In the genomic region with DNA sequence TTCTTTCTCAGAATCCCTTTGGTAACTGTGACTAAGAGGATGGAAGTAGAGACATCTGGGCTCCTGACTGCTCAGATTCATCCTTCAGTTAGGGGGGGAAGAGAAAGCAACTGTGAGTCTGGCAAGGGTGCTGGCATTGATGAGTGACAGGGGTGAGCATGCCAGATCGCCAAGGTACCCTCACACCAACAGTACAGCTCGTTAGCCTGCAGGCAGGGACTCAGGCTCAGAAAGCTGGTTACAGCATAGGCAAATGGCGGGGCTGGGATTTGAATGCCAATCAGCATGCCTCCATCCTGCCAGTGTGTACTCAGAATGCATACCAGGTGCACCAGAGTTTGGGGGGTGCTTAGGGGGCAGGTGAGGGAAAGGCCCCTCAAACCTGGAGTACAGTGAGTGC, we compare ENCODE assay signal across 16 mouse cellular contexts. TPM values are rescaled to one million over a fixed set of nuclear protein-coding genes. Genes with fewer than 3 reads are reported as not detected.
"Had no signal": no experiment of that assay in that cellular context is flagged by ENCODE, and none has a peak within 500 bp of the region (broad histone marks: within the 10 kb centered on the region; RNA-seq: fewer than 3 reads in every experiment).

No protein-coding gene starts in this region.

- H3K27ac ChIP-seq: left cerebral cortex, adult 2 months; limb, embryonic 10.5 days; liver, embryonic 15.5 days; lung, embryonic 15.5 days; macrophage; midbrain, embryonic 12.5 days; stomach, embryonic 15.5 days had no signal

- H3K9ac ChIP-seq: liver, embryonic 15.5 days; lung, embryonic 15.5 days; midbrain, embryonic 12.5 days; stomach, embryonic 15.5 days had no signal

- H3K4me3 ChIP-seq: left cerebral cortex, adult 2 months; limb, embryonic 10.5 days; liver, embryonic 15.5 days; lung, embryonic 15.5 days; megakaryocyte, embryonic 14.5 days; midbrain, embryonic 12.5 days; stomach, embryonic 15.5 days had no signal

- H3K9me3 ChIP-seq: limb, embryonic 10.5 days; liver, embryonic 15.5 days; lung, embryonic 15.5 days; midbrain, embryonic 12.5 days; stomach, embryonic 15.5 days had no signal

- H3K4me1 ChIP-seq: limb, embryonic 10.5 days; liver, embryonic 15.5 days; lung, embryonic 15.5 days; midbrain, embryonic 12.5 days; stomach, embryonic 15.5 days had no signal

- H3K36me3 ChIP-seq: limb, embryonic 10.5 days; liver, embryonic 15.5 days; lung, embryonic 15.5 days; midbrain, embryonic 12.5 days; stomach, embryonic 15.5 days had no signal

- H3K27me3 ChIP-seq: liver, embryonic 15.5 days; lung, embryonic 15.5 days; midbrain, embryonic 12.5 days; stomach, embryonic 15.5 days had no signal

- H3K4me2 ChIP-seq: liver, embryonic 11.5 days; liver, embryonic 15.5 days; lung, embryonic 15.5 days; midbrain, embryonic 12.5 days; stomach, embryonic 15.5 days had no signal

- DNase-seq: kidney, postnatal 25 days; lung, postnatal 14 days; right cerebral cortex, postnatal 14 days; thymus, adult 2 months; thymus, postnatal 25 days had no signal

RNA-seq across cellular contexts. Expression of a gene that starts 8.8 kb away (rescaled TPM):
- polyA plus RNA-seq: liver, embryonic 11.5 days; macrophage had no signal

RNA-seq across cellular contexts. Expression of a gene that starts 31.0 kb away (rescaled TPM):
- total RNA-seq: left cerebral cortex, adult 2 months; left cerebral cortex, postnatal 14 days had no signal
- polyA plus RNA-seq: kidney, embryonic 16.5 days; limb, embryonic 10.5 days; liver, embryonic 15.5 days; macrophage; midbrain, embryonic 12.5 days had no signal
